Mouse (Mus musculus) ES-E14 (cell line): ENCODE results near the gene Apoa2. TPM values are rescaled to one million over a fixed set of nuclear protein-coding genes. Genes with fewer than 3 reads are reported as not detected.

Experiments
- DNase-seq: peaks from one replicate; pipeline ENCODE4 v3.0.0-alpha.2; 2013; ENCODE audit warnings: low read depth, low spot score
- H3K27ac ChIP-seq: 2 replicates; pipeline ENCODE4 v1.5.1; 2012; ENCODE audit warnings: low read depth, mild to moderate bottlenecking, low read length, moderate library complexity, mixed read lengths; ENCODE audit not compliant: poor library complexity, insufficient read depth, severe bottlenecking
- H3K36me3 ChIP-seq: 2 replicates; pipeline ENCODE4 v1.6.1; 2012; ENCODE audit warnings: mild to moderate bottlenecking, low read length, moderate library complexity, mixed read lengths; ENCODE audit not compliant: control insufficient read depth, poor library complexity, insufficient read depth, severe bottlenecking
- H3K4me1 ChIP-seq, 2 experiments: fragments of 150-350 bp in 1 of 2; sonication (generic) in 1 of 2; 2 replicates each; pipeline ENCODE4 v1.6.1; 2012; ENCODE audit warnings: low read length in 2 of 2, mild to moderate bottlenecking in 1 of 2, mixed read lengths in 1 of 2; ENCODE audit not compliant: control insufficient read depth in 2 of 2, insufficient read depth in 2 of 2, poor library complexity in 1 of 2
- H3K4me3 ChIP-seq, 2 experiments: fragments of 150-350 bp in 1 of 2; sonication (generic) in 1 of 2; 2 replicates each; pipeline ENCODE4 v1.5.1; 2012; ENCODE audit warnings: low read length in 2 of 2, low read depth in 1 of 2, mild to moderate bottlenecking in 1 of 2, mixed read lengths in 1 of 2; ENCODE audit not compliant: insufficient read depth in 1 of 2, poor library complexity in 1 of 2, severe bottlenecking in 1 of 2
- H3K9ac ChIP-seq: 2 replicates; pipeline ENCODE4 v1.6.1; 2012; ENCODE audit warnings: low read depth, mild to moderate bottlenecking, low read length, mixed read lengths; ENCODE audit not compliant: poor library complexity, insufficient read depth, severe bottlenecking
- H3K9me3 ChIP-seq: fragments of 150-350 bp; sonication (generic); 2 replicates; pipeline ENCODE4 v1.6.1; 2012; ENCODE audit warnings: low read depth, mild to moderate bottlenecking, low read length; ENCODE audit not compliant: control insufficient read depth, insufficient read depth
- CHD2 ChIP-seq: IDR thresholded peaks from 2 replicates; pipeline ENCODE4 v1.6.1; 2014; ENCODE audit warnings: mild to moderate bottlenecking, low read depth, low read length, inconsistent platforms
- HCFC1 ChIP-seq: IDR thresholded peaks from 2 replicates; pipeline ENCODE4 v1.6.1; 2012; ENCODE audit warnings: low read length, inconsistent platforms, borderline replicate concordance; ENCODE audit not compliant: insufficient read depth
- MAFK ChIP-seq: IDR thresholded peaks from 2 replicates; pipeline ENCODE4 v1.6.1; 2014; ENCODE audit warnings: mild to moderate bottlenecking, low read depth, low read length, inconsistent platforms; ENCODE audit not compliant: insufficient read depth
- ZC3H11A ChIP-seq: IDR thresholded peaks from 2 replicates; pipeline ENCODE4 v1.6.1; 2012; ENCODE audit warnings: low read depth, mild to moderate bottlenecking, inconsistent platforms, low read length, borderline replicate concordance
- ZNF384 ChIP-seq: IDR thresholded peaks from 2 replicates; pipeline ENCODE4 v1.6.1; 2012; ENCODE audit warnings: low read depth, low read length, inconsistent platforms
- in situ Hi-C, 2 experiments: fragments of 600-800 bp; cut with MboI; formaldehyde crosslinking; loops; one replicate each; pipeline ENCODE4 v1.15.1; 2025; ENCODE audit warnings: low sequenced_read_pairs in 2 of 2, inconsistent platforms in 1 of 2; ENCODE audit not compliant: unreplicated experiment in 2 of 2
- total RNA-seq: library from RNA; depleted of rRNA; stranded (reverse); fragments of 300-350 nt; gene quantifications from 2 replicates; pipeline ENCODE4 v1.2.3, GENCODE M21; 2012

Apoa2 gene
- total RNA-seq, 1 experiment, result 0.98 TPM

GRCm38 (mm10) chr1:171190832-171191231, 34.0 kb upstream of the Apoa2 start:
- in situ Hi-C loops, result no loop called here
- no peak for DNase-seq
- Histone ChIP-seq H3K4me1 (peaks cover 9 to 18% of the 10 kb centered on the region in 2 experiments), H3K9me3 (no peaks in the 10 kb centered on the region), H3K27ac (no peak overlapping the region), H3K36me3 (no peaks in the 10 kb centered on the region), H3K9ac (no peak overlapping the region), H3K4me3 (no peak overlapping the region)
- no peak for TF ChIP-seq CHD2
- TF ChIP-seq ZC3H11A, result no peak
- no peak for TF ChIP-seq HCFC1

DNA sequence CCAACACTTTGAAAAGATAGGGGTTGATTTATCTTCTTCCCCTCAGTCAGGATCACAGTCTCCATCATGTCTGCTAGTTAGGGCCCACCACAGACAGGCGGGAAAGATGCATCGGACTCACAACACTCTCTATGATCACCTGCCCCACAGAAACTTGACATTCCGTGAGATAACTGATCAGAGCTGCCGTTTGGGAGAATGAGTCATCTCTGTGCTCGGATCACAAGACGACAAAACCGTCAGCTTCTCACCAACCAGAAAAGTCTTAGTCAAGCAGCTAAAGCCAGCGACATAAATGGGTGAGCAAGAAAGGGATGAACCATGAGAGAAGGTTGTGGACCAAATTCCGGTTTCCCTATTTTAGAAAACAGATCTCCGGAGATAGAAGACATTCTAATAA, 32.6 kb upstream of the Apoa2 start:
- no peak overlapping the region for H3K4me3 ChIP-seq
- DNase-seq, result no peak
- in situ Hi-C loops, result no loop called here
- no peak overlapping the region for H3K27ac ChIP-seq
- peaks cover 11 to 17% of the 10 kb centered on the region in 2 experiments for H3K4me1 ChIP-seq
- H3K9me3 ChIP-seq, result no peaks in the 10 kb centered on the region
- TF ChIP-seq HCFC1 (no peak), MAFK (no peak), ZC3H11A (no peak), ZNF384 (no peak), CHD2 (no peak)
- no peak overlapping the region for H3K9ac ChIP-seq
- no peaks in the 10 kb centered on the region for H3K36me3 ChIP-seq

GRCm38 (mm10) chr1:171193093-171193840, 31.6 kb upstream of the Apoa2 start:
- peaks cover 10 to 11% of the 10 kb centered on the region in 2 experiments for H3K4me1 ChIP-seq
- no peak overlapping the region for H3K9ac ChIP-seq
- no peaks in the 10 kb centered on the region for H3K9me3 ChIP-seq
- no peak overlapping the region for H3K27ac ChIP-seq
- in situ Hi-C loops, result no loop called here
- TF ChIP-seq ZC3H11A (no peak), HCFC1 (no peak), CHD2 (no peak), MAFK (no peak), ZNF384 (no peak)
- no peak for DNase-seq
- H3K36me3 ChIP-seq, result no peaks in the 10 kb centered on the region
- H3K4me3 ChIP-seq, result no peak overlapping the region

- Histone ChIP-seq H3K27ac (no peak overlapping the region), H3K4me1 (peaks cover 5 to 7% of the 10 kb centered on the region in 2 experiments), H3K36me3 (no peaks in the 10 kb centered on the region), H3K9ac (no peak overlapping the region), H3K9me3 (no peaks in the 10 kb centered on the region), H3K4me3 (no peak overlapping the region)
- in situ Hi-C loops, result no loop called here
- TF ChIP-seq ZNF384 (no peak), MAFK (no peak), CHD2 (no peak), HCFC1 (no peak), ZC3H11A (no peak)
- no peak for DNase-seq
Measured at GRCm38 (mm10) chr1:171193911-171194830, 30.7 kb upstream of the Apoa2 start.
